Mouse (Mus musculus) small intestine, adult 2 months (tissue): ENCODE results near the gene Ubac2. TPM values are rescaled to one million over a fixed set of nuclear protein-coding genes. Genes with fewer than 3 reads are reported as not detected.

Experiments
- H3K27ac ChIP-seq: fragments of 200-500 bp; 2 replicates; pipeline ENCODE4 v1.5.1; 2012; ENCODE audit warnings: low read depth, low read length, control low read depth, inconsistent platforms; ENCODE audit not compliant: insufficient read depth
- H3K27me3 ChIP-seq: fragments of 200-500 bp; 2 replicates; pipeline ENCODE4 v1.6.1; 2012; ENCODE audit warnings: mild to moderate bottlenecking, moderate library complexity, low read length, inconsistent platforms; ENCODE audit not compliant: control insufficient read depth, insufficient read depth
- H3K36me3 ChIP-seq: fragments of 200-500 bp; 2 replicates; pipeline ENCODE4 v1.6.1; 2012; ENCODE audit warnings: mild to moderate bottlenecking, low read length, control low read depth, inconsistent platforms; ENCODE audit not compliant: control insufficient read depth, insufficient read depth
- H3K4me1 ChIP-seq: fragments of 200-500 bp; 2 replicates; pipeline ENCODE4 v1.6.1; 2012; ENCODE audit warnings: low read length, inconsistent platforms, mixed read lengths; ENCODE audit not compliant: control insufficient read depth, insufficient read depth, insufficient read length
- H3K4me3 ChIP-seq: fragments of 200-500 bp; 2 replicates; pipeline ENCODE4 v1.5.1; 2012; ENCODE audit warnings: low read depth, mild to moderate bottlenecking, control low read depth, inconsistent platforms, low read length, moderate library complexity
- CTCF ChIP-seq: fragments of 200-500 bp; IDR thresholded peaks from 2 replicates; pipeline ENCODE4 v1.5.1; 2012; ENCODE audit warnings: low read depth, mild to moderate bottlenecking, control low read depth, inconsistent platforms, low read length, moderate library complexity, mixed read lengths; ENCODE audit not compliant: insufficient replicate concordance, insufficient read length; ENCODE audit errors: extremely low read depth
- POLR2A ChIP-seq: fragments of 200-500 bp; IDR thresholded peaks from 2 replicates; pipeline ENCODE4 v1.6.1; 2012; ENCODE audit warnings: low read depth, mild to moderate bottlenecking, control low read depth, inconsistent platforms, low read length, moderate library complexity
- WGBS: fragments of 180-500 bp; shearing (Covaris S2); methylation state at CpG from one replicate; pipeline ENCODE4 v1.1.7; 2018; 5-methylcytosine and 5-hydroxymethylcytosine counted together
- polyA plus RNA-seq: library from polyadenylated mRNA; depleted of rRNA; stranded (reverse); fragments of >200 nt; gene quantifications from 2 replicates; pipeline ENCODE4 v1.2.3, GENCODE M21; 2012

Ubac2 gene
- polyA plus RNA-seq, 1 experiment = 48.4 TPM

DNA sequence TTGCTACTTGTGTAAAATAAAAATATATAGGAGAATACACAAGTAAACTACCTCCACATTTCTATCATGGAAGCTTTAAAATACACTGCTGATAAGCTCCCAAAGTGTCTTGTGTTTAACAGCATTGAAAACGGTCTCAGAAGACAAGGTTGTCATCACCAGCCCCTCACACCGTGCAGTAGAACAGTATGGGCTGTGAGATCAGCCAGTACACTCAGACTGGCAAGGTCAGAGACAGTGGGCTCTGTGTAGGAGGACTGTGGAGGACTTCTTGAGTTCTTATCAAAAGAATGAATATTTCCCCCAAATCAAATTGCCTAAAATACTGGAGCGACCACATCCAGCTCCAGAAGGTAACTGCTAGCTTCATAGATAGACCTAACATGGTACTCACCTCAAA is 61.2 kb downstream of the Ubac2 start:
- Histone ChIP-seq H3K36me3 (no peaks in the 10 kb centered on the region), H3K27ac (no peak overlapping the region), H3K27me3 (no peaks in the 10 kb centered on the region), H3K4me1 (no peaks in the 10 kb centered on the region; the same call in 1 of the 2 replicates), H3K4me3 (no peak overlapping the region)
- TF ChIP-seq POLR2A (no peak), CTCF (no peak)
- WGBS = 91% methylated on average over 3 of the region's 3 CpGs

DNA sequence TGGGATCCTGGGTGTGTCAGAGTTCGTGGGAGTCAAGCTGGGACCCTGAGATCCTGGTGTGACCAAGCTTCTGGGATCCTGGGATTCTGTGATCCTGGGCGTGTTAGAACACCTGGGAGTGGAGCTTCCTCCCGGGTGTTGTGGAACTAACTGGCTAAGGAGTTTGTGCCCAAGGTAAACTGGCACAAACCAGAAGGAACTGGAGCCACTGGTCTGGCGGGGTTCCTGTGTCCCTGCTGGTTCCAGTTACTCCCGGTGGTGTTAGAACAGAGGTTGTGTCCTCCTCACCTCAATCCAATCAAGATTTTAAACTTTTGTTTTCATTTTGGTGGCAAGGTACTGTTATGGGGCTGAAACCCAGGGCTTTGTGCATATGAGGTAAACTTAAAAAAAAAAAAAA is 67.7 kb downstream of the Ubac2 start:
- WGBS = 51% methylated on average over 5 of the region's 5 CpGs
- H3K27me3 ChIP-seq = no peaks in the 10 kb centered on the region
- H3K4me1 ChIP-seq = peaks cover 7% of the 10 kb centered on the region; the same call in 1 of the 2 replicates
- no peak overlapping the region for H3K27ac ChIP-seq
- H3K36me3 ChIP-seq = no peaks in the 10 kb centered on the region
- no peak for TF ChIP-seq POLR2A
- no peak for TF ChIP-seq CTCF
- H3K4me3 ChIP-seq = no peak overlapping the region

- H3K36me3 ChIP-seq = no peaks in the 10 kb centered on the region
- TF ChIP-seq POLR2A (no peak), CTCF (no peak)
- H3K27me3 ChIP-seq = no peaks in the 10 kb centered on the region
- H3K4me3 ChIP-seq = no peak overlapping the region
- H3K27ac ChIP-seq = no peak overlapping the region
- H3K4me1 ChIP-seq = peaks cover 7% of the 10 kb centered on the region; the same call in 1 of the 2 replicates
- WGBS = 71% methylated on average over 8 of the region's 8 CpGs
Measured at GRCm38 (mm10) chr14:121946728-121947127, 68.3 kb downstream of the Ubac2 start.

DNA sequence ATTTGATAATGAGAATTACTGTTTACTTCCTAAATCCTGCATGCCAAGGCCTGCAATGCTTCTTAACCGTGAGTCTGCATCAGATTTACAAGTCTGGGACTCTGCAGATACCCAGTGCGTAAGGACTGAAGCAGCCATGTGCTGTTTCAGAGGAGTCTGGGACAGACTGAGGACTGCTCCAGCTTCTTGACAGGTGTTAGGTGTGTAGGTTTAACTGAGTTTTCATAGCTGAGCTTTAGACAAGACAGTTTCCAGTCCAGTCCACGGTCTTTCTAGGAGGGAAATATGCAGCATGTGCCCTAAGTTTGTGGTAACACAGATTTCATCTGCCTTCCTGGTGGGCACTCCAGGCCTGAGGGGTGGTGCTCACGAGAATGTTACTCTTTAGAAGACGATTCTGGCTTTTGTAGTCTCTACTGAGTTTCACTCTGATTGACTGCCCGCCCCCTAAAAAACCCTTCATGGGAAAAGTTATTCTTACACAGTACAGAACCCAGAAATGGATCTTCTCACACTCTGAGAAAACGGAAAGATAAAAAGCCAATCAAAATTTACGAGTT is 68.9 kb downstream of the Ubac2 start:
- Histone ChIP-seq H3K27ac (no peak overlapping the region), H3K4me3 (no peak overlapping the region), H3K27me3 (no peaks in the 10 kb centered on the region), H3K4me1 (peaks cover 7% of the 10 kb centered on the region; the same call in 1 of the 2 replicates), H3K36me3 (no peaks in the 10 kb centered on the region)
- TF ChIP-seq POLR2A (no peak), CTCF (no peak)
- 75% methylated on average over 8 of the region's 8 CpGs for WGBS

DNA sequence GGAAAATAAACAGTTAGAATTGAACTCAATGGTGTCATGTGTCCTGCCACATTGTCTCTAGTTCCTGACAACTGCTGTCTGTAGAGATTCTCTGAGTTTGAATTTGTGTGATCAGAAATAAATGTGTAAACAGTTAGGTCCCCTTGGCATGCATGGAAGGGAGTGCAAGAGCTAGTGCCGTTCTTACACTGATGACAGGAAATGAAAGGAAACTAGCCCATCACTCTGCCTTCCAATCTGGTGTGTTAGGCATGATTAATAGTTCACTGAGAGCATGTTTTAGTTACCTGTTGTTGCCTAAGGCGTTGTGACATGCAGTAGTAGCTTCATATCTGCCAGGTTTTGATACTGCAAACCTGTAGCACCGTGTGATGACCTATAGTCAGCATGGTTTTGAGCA is 69.5 kb downstream of the Ubac2 start:
- Histone ChIP-seq H3K27me3 (no peaks in the 10 kb centered on the region), H3K27ac (no peak overlapping the region), H3K4me1 (peaks cover 7% of the 10 kb centered on the region; the same call in 1 of the 2 replicates), H3K36me3 (no peaks in the 10 kb centered on the region), H3K4me3 (no peak overlapping the region)
- no peak for TF ChIP-seq CTCF
- no peak for TF ChIP-seq POLR2A
- 82% methylated on average over 3 of the region's 3 CpGs for WGBS

DNA sequence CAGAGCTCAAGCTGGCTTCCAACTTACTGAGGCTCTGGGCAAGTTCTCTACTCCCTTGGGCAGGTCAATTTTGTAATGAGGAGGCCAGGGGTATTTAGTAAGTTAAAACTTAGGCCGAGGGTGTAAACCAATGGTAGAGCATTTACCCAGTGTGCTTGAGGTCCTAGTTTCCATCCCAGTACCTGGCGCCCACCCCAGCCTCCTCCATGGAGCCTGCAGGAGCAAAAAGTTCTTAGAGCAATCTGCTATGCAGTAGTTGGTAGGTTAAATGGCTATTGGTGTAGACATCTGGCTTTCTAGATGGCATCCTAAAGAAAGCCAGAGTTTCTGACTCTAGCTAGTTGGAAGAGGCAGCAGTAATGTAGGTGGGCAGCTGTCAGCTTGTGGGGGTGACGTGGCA is 71.0 kb downstream of the Ubac2 start:
- WGBS = 95% methylated on average over 3 of the region's 3 CpGs
- TF ChIP-seq CTCF (no peak), POLR2A (no peak)

DNA sequence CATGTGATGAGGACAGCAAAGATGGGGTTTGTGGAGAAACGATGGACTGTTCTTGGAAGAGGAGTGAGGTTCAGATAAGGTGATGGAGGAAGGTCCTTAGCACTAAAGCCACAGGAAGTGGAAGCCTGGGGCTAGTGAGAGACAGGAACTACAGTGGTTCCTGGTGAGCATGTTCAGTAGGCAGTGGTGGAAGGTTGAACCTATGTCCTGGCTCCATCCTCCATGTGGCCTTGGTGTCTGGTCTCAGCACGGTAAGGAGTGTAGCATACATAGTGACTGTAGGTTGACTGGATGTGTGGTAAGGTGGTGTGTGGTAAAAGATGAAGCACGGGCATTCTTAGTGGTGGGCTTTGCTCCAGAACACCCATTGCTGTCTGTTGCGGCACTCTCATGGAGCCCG is 71.5 kb downstream of the Ubac2 start:
- WGBS = 93% methylated on average over 5 of the region's 5 CpGs
- Histone ChIP-seq H3K4me3 (no peak overlapping the region), H3K27ac (no peak overlapping the region), H3K4me1 (peaks cover 7% of the 10 kb centered on the region; the same call in 1 of the 2 replicates), H3K27me3 (no peaks in the 10 kb centered on the region), H3K36me3 (peaks cover 7% of the 10 kb centered on the region)
- TF ChIP-seq POLR2A = no peak
- no peak for TF ChIP-seq CTCF

More for the DNA sequence above, 71.0 kb downstream of the Ubac2 start:
- H3K4me3 ChIP-seq = no peak overlapping the region
- H3K36me3 ChIP-seq = peaks cover 4% of the 10 kb centered on the region
- no peaks in the 10 kb centered on the region for H3K27me3 ChIP-seq
- H3K4me1 ChIP-seq = peaks cover 7% of the 10 kb centered on the region; the same call in 1 of the 2 replicates
- no peak overlapping the region for H3K27ac ChIP-seq
